ENCODE assay signal across 11 mouse cellular contexts in the genomic region with DNA sequence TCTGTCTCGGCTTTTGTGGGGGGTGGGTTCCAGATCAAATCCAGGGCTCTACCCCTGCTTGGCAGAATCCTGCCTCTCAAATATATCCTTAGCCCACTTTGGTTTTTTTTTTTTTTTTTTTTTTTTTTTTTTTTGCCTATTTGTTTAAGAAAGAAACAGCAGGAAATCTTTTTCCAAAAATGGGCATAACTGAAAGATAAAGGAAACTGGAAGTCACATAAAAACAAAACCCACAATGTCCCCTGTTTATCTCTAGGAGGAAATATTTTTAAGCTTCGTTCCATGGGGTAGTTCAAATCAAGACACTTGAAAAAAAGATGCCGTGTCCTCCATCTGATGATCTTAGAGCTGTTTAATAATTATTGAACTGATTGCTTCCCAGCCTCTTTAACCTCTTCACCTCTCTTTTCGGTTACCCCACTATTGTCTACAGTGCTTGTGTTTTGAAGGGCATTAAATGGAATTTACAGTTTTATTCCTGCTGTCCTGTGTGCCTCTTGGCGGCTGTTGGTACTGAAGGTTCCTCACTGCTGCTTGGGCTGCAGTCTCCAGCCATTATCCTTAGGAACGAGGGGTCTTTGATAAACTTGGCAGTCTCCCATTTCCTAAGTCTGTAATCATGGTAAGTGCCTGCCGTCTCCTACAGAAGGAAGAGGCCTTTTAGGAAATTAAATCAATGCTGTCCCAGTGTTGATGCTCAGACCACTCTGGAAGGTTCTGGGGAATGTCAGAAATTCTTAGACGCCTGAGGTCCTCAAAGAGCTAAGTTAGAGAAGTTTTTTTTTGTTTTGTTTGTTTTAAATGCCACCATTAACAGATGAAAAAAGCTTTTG. TPM values are rescaled to one million over a fixed set of nuclear protein-coding genes. Genes with fewer than 3 reads are reported as not detected.
A peak's percentile ranks its signal among the peaks of the same experiment; 100 is the strongest.
DNase-seq lines count a peak whose midpoint lies in the region; ATAC-seq and TF ChIP-seq lines count a peak whose summit lies in the region.
"Had no signal": no experiment of that assay in that cellular context is flagged by ENCODE, and none has a peak within 500 bp of the region (broad histone marks: within the 10 kb centered on the region; RNA-seq: fewer than 3 reads in every experiment).

No protein-coding gene starts in this region.

- H3K9me3 ChIP-seq in heart, embryonic 13.5 days: no peaks in the 10 kb centered on the region
- no peaks in the 10 kb centered on the region for H3K9me3 ChIP-seq in ES-E14 (ENCODE audit: control insufficient read depth, insufficient read depth, low read depth, low read length)
- no peaks in the 10 kb centered on the region for H3K9me3 ChIP-seq in forebrain, embryonic 15.5 days
- no peaks in the 10 kb centered on the region for H3K9me3 ChIP-seq in liver, embryonic 11.5 days (ENCODE audit: control insufficient read depth, low read length)
- H3K9me3 ChIP-seq: limb, embryonic 15.5 days had no signal

- in situ Hi-C loops in ES-E14 (cut with MboI; ENCODE audit: low sequenced_read_pairs in 2 of 2, unreplicated experiment in 2 of 2): no loop called here

- ATAC-seq in heart, embryonic 13.5 days (ENCODE audit: extremely low read depth, insufficient number of reproducible peaks, low FRiP score, low TSS enrichment): no peak
- no peak for ATAC-seq in forebrain, embryonic 15.5 days (replicated peaks)
- no peak for ATAC-seq in liver, embryonic 11.5 days (replicated peaks; ENCODE audit: low FRiP score)
- ATAC-seq in granulocyte monocyte progenitor cell, adult 5-6 weeks (replicated peaks; ENCODE audit: poor library complexity, severe bottlenecking): no peak

- DNase-seq in heart, postnatal 4 days: no peak
- DNase-seq in ES-E14 (ENCODE audit: low read depth, low spot score): no peak
- DNase-seq in liver, embryonic 11.5 days (ENCODE audit: low spot score): no peak
- DNase-seq in right cerebral cortex, postnatal 10 days (ENCODE audit: low spot score in 2 of 2): no peak
- no peak for DNase-seq in ovary, postnatal 36 days (ENCODE audit: low spot score)
- DNase-seq: adrenal gland, postnatal 25 days had no signal

- H3K36me3 ChIP-seq in heart, embryonic 13.5 days: no peaks in the 10 kb centered on the region
- H3K36me3 ChIP-seq in ES-E14 (ENCODE audit: control insufficient read depth, insufficient read depth, low read length, poor library complexity, severe bottlenecking): no peaks in the 10 kb centered on the region
- no peaks in the 10 kb centered on the region for H3K36me3 ChIP-seq in forebrain, embryonic 15.5 days
- H3K36me3 ChIP-seq in liver, embryonic 11.5 days (ENCODE audit: control insufficient read depth, insufficient read depth, low read length): no peaks in the 10 kb centered on the region; the same call in 1 of the 2 replicates
- H3K36me3 ChIP-seq: limb, embryonic 15.5 days had no signal

- H3K9ac ChIP-seq in heart, embryonic 13.5 days: no peak overlapping the region
- H3K9ac ChIP-seq in ES-E14 (ENCODE audit: insufficient read depth, low read depth, low read length, poor library complexity, severe bottlenecking): no peak overlapping the region
- no peak overlapping the region for H3K9ac ChIP-seq in forebrain, embryonic 15.5 days (replicated peaks)
- no peak overlapping the region for H3K9ac ChIP-seq in liver, embryonic 11.5 days (ENCODE audit: low read depth, low read length)
- H3K9ac ChIP-seq: limb, embryonic 15.5 days had no signal

- H3K4me1 ChIP-seq in heart, embryonic 13.5 days: peaks cover 37% of the 10 kb centered on the region
- peaks cover 6 to 12% of the 10 kb centered on the region in 2 experiments; a peak in 3 of 4 replicates for H3K4me1 ChIP-seq in ES-E14 (ENCODE audit: control insufficient read depth in 2 of 2, insufficient read depth in 2 of 2, low read length in 2 of 2, poor library complexity in 1 of 2)
- H3K4me1 ChIP-seq in forebrain, embryonic 15.5 days: peaks cover 12% of the 10 kb centered on the region
- no peaks in the 10 kb centered on the region; the same call in 1 of the 2 replicates for H3K4me1 ChIP-seq in liver, embryonic 11.5 days (replicated peaks; ENCODE audit: control insufficient read depth, insufficient read depth, low read length)

- peak overlapping the region; percentile 73 for H3K27ac ChIP-seq in heart, embryonic 13.5 days (replicated peaks)
- peak overlapping the region; percentile 64; the same call in 1 of the 2 replicates for H3K27ac ChIP-seq in ES-E14 (ENCODE audit: insufficient read depth, low read depth, low read length, poor library complexity, severe bottlenecking)
- H3K27ac ChIP-seq in forebrain, embryonic 15.5 days (replicated peaks): 0 out of 2 replicates have a peak overlapping the region, but pooled peaks have one; percentile 2
- H3K27ac ChIP-seq in liver, embryonic 11.5 days (ENCODE audit: low read depth, low read length): 0 out of 2 replicates have a peak overlapping the region, but pooled peaks have one; percentile 16
- H3K27ac ChIP-seq: limb, embryonic 15.5 days had no signal

- H3K4me3 ChIP-seq in heart, embryonic 13.5 days: no peak overlapping the region
- no peak overlapping the region for H3K4me3 ChIP-seq in ES-E14 (ENCODE audit: insufficient read depth in 1 of 2, low read depth in 1 of 2, low read length in 2 of 2, poor library complexity in 1 of 2, severe bottlenecking in 1 of 2)
- no peak overlapping the region for H3K4me3 ChIP-seq in forebrain, embryonic 15.5 days
- H3K4me3 ChIP-seq in liver, embryonic 11.5 days (ENCODE audit: low read depth, low read length): no peak overlapping the region
- H3K4me3 ChIP-seq: limb, embryonic 15.5 days had no signal

- 37% methylated on average over 8 of the region's 8 CpGs for whole genome bisulfite sequencing in heart, embryonic 13.5 days
- 14% methylated on average over 8 of the region's 8 CpGs for WGBS in forebrain, embryonic 15.5 days
- 47% methylated on average over 8 of the region's 8 CpGs for WGBS in liver, embryonic 11.5 days

- H3K27me3 ChIP-seq in heart, embryonic 13.5 days (replicated peaks): no peaks in the 10 kb centered on the region
- 0 out of 2 replicates have a peak, but pooled peaks cover 4% of the 10 kb centered on the region for H3K27me3 ChIP-seq in forebrain, embryonic 15.5 days
- H3K27me3 ChIP-seq in liver, embryonic 11.5 days (replicated peaks; ENCODE audit: control insufficient read depth, insufficient read depth, low read length): no peaks in the 10 kb centered on the region
- H3K27me3 ChIP-seq: limb, embryonic 15.5 days had no signal

- peak overlapping the region; percentile 59 for H3K4me2 ChIP-seq in heart, embryonic 13.5 days
- H3K4me2 ChIP-seq in forebrain, embryonic 15.5 days (replicated peaks): no peak overlapping the region
- H3K4me2 ChIP-seq in liver, embryonic 11.5 days: peak overlapping the region; percentile 27; the same call in 1 of the 2 replicates

TF ChIP-seq in ES-E14, 5 proteins besides CTCF, POLR2A, EP300 and RAD21:
- TF ChIP-seq CHD2 (IDR thresholded peaks at IDR 0.05; ENCODE audit: low read depth, low read length) (no peak), ZNF384 (IDR thresholded peaks at IDR 0.05; ENCODE audit: low read depth, low read length) (peak; percentile 91)

RNA-seq across cellular contexts. Expression of gene Pygo1, which starts 52.9 kb away (rescaled TPM):
- 1.8 and 2.0 TPM in 2 replicates for polyA plus RNA-seq in heart, embryonic 13.5 days (2015; fragmentation: Nextera tagmentation; extraction: Ambion mirVana)
- 1 to 10 TPM; 7.0 to 7.1 TPM for total RNA-seq in heart, postnatal 4 days (2021)
- total RNA-seq in ES-E14 (2012; rRNA removed): 0.42 and 0.58 TPM in 2 replicates
- 14.8 and 15.4 TPM in 2 replicates for polyA plus RNA-seq in forebrain, embryonic 15.5 days (2015; fragmentation: Nextera tagmentation; extraction: Ambion mirVana)
- 1.7 and 1.8 TPM in 2 replicates for polyA plus RNA-seq in liver, embryonic 11.5 days (2014; fragmentation: Nextera tagmentation; extraction: Ambion mirVana)
- not detected in 2 replicates for total RNA-seq in granulocyte monocyte progenitor cell, adult 5-6 weeks (2014; fragmentation: Nextera tagmentation)
- total RNA-seq in granulocyte monocyte progenitor cell, adult 5-6 weeks (2017): not detected in 2 replicates
- total RNA-seq: neutrophil, adult 5-6 weeks had no signal

Comparison
In these comparisons a context has a peak if more than half of its experiments do, and no peak if none do; other contexts are left out.
1. H3K27ac ChIP-seq: peak in every context shown above with its lines; median percentile 73 in heart, embryonic 13.5 days; 64 in ES-E14; 16 in liver, embryonic 11.5 days; 2 in forebrain, embryonic 15.5 days.